Mouse (Mus musculus) forebrain, embryonic 15.5 days (tissue): ENCODE results near the gene Abhd14a. TPM values are rescaled to one million over a fixed set of nuclear protein-coding genes. Genes with fewer than 3 reads are reported as not detected.
A peak's percentile ranks its signal among the peaks of the same experiment; 100 is the strongest.

Source experiments
- ATAC-seq: fragments of 200-750 bp; cut with Nextera tagmentation; replicated peaks from 2 replicates; pipeline ENCODE4 v1.8.0; 2017; ENCODE audit warnings: mild to moderate bottlenecking, moderate TSS enrichment, moderate library complexity
- H3K27ac ChIP-seq: fragments of 300-500 bp; sonication (generic); replicated peaks from 2 replicates; pipeline ENCODE4 v1.5.1; 2015; ENCODE audit warnings: mild to moderate bottlenecking, inconsistent platforms
- H3K27me3 ChIP-seq: fragments of 300-500 bp; sonication (generic); 2 replicates; pipeline ENCODE4 v1.6.1; 2015; ENCODE audit warnings: inconsistent platforms
- H3K36me3 ChIP-seq: fragments of 300-500 bp; sonication (generic); 2 replicates; pipeline ENCODE4 v1.6.1; 2015; ENCODE audit warnings: mild to moderate bottlenecking, inconsistent platforms
- H3K4me1 ChIP-seq: fragments of 300-500 bp; sonication (generic); 2 replicates; pipeline ENCODE4 v1.6.1; 2015; ENCODE audit warnings: inconsistent platforms
- H3K4me2 ChIP-seq: fragments of 300-500 bp; sonication (generic); replicated peaks from 2 replicates; pipeline ENCODE4 v1.6.1; 2015; ENCODE audit warnings: mild to moderate bottlenecking, inconsistent platforms
- H3K4me3 ChIP-seq: fragments of 300-500 bp; sonication (generic); 2 replicates; pipeline ENCODE4 v1.5.1; 2015; ENCODE audit warnings: mild to moderate bottlenecking, inconsistent platforms
- H3K9ac ChIP-seq: fragments of 300-500 bp; sonication (generic); replicated peaks from 2 replicates; pipeline ENCODE4 v1.6.1; 2015; ENCODE audit warnings: mild to moderate bottlenecking, inconsistent platforms
- H3K9me3 ChIP-seq: fragments of 300-500 bp; sonication (generic); 2 replicates; pipeline ENCODE4 v1.6.1; 2016; ENCODE audit warnings: inconsistent platforms
- WGBS: fragments of 180-500 bp; shearing (Covaris S2); methylation state at CpG from one replicate; pipeline ENCODE4 v1.1.7; 2015; ENCODE audit warnings: mixed read lengths; 5-methylcytosine and 5-hydroxymethylcytosine counted together
- polyA plus RNA-seq: library from polyadenylated mRNA; unstranded; fragments of >200 nt; fragmentation: Nextera tagmentation; extraction: Ambion mirVana; gene quantifications from 2 replicates; pipeline ENCODE4 v1.2.1, GENCODE M21; 2015

Gene Abhd14a
- polyA plus RNA-seq, 1 experiment from 2014 or later, result 68.5 TPM

- Histone ChIP-seq H3K36me3 (peaks cover 14% of the 10 kb centered on the region; the same call in 1 of the 2 replicates), H3K4me1 (peaks cover 64% of the 10 kb centered on the region), H3K9ac (peak overlapping the region; percentile 88), H3K27ac (peak overlapping the region; percentile 93), H3K4me2 (peak overlapping the region; percentile 96), H3K4me3 (peak overlapping the region; percentile 77), H3K27me3 (no peaks in the 10 kb centered on the region), H3K9me3 (no peaks in the 10 kb centered on the region)
- no peak for ATAC-seq
- 22% methylated on average over 15 of the region's 15 CpGs for WGBS
Observed at GRCm38 (mm10) chr9:106456325-106457162, 9.1 kb upstream of the Abhd14a start.

- Histone ChIP-seq H3K4me1 (peaks cover 68% of the 10 kb centered on the region), H3K9me3 (no peaks in the 10 kb centered on the region), H3K4me2 (peak overlapping the region; percentile 96), H3K9ac (peak overlapping the region; percentile 88), H3K4me3 (peak overlapping the region; percentile 77), H3K27me3 (no peaks in the 10 kb centered on the region), H3K36me3 (0 out of 2 replicates have a peak, but pooled peaks cover 3% of the 10 kb centered on the region), H3K27ac (peak overlapping the region; percentile 93)
- ATAC-seq, result peak; percentile 44
- under 1% methylated on average over 17 of the region's 17 CpGs for WGBS
Observed at GRCm38 (mm10) chr9:106454888-106455681, 7.6 kb upstream of the Abhd14a start.

GRCm38 (mm10) chr9:106454071-106454761, 6.7 kb upstream of the Abhd14a start:
- no peaks in the 10 kb centered on the region for H3K9me3 ChIP-seq
- H3K4me2 ChIP-seq, result peak overlapping the region; percentile 96
- peak overlapping the region; percentile 93 for H3K27ac ChIP-seq
- H3K4me1 ChIP-seq, result peaks cover 61% of the 10 kb centered on the region
- peak overlapping the region; percentile 88 for H3K9ac ChIP-seq
- no peaks in the 10 kb centered on the region for H3K36me3 ChIP-seq
- peak; percentile 11 for ATAC-seq
- WGBS, result under 1% methylated on average over 19 of the region's 20 CpGs
- H3K27me3 ChIP-seq, result no peaks in the 10 kb centered on the region
- H3K4me3 ChIP-seq, result peak overlapping the region; percentile 77

- H3K27me3 ChIP-seq, result no peaks in the 10 kb centered on the region
- no peaks in the 10 kb centered on the region for H3K9me3 ChIP-seq
- no peaks in the 10 kb centered on the region for H3K36me3 ChIP-seq
- peak within 1 kb of the TSS; percentile 93 for H3K27ac ChIP-seq
- ATAC-seq, result peak; percentile 72
- peak within 1 kb of the TSS; percentile 88 for H3K9ac ChIP-seq
- H3K4me2 ChIP-seq, result peak within 1 kb of the TSS; percentile 96
- WGBS, result 1% methylated on average over 51 of the region's 74 CpGs
- peaks cover 63% of the 10 kb centered on the region for H3K4me1 ChIP-seq
- peak within 1 kb of the TSS; percentile 77 for H3K4me3 ChIP-seq
Observed at GRCm38 (mm10) chr9:106453271-106454070, 6.0 kb upstream of the Abhd14a start, which contains the start of gene Pcbp4. TSS of gene Pcbp4 (plus strand) at chr9:106453291.

- no peak for ATAC-seq
- peak overlapping the region; percentile 77 for H3K4me3 ChIP-seq
- H3K4me2 ChIP-seq, result peak overlapping the region; percentile 96
- H3K27ac ChIP-seq, result peak overlapping the region; percentile 93
- no peaks in the 10 kb centered on the region for H3K9me3 ChIP-seq
- 4% methylated on average over 6 of the region's 7 CpGs for WGBS
- peaks cover 63% of the 10 kb centered on the region for H3K4me1 ChIP-seq
- no peaks in the 10 kb centered on the region for H3K36me3 ChIP-seq
- H3K27me3 ChIP-seq, result no peaks in the 10 kb centered on the region
- H3K9ac ChIP-seq, result peak overlapping the region; percentile 88
Observed at GRCm38 (mm10) chr9:106452821-106453220, 5.3 kb upstream of the Abhd14a start.

GRCm38 (mm10) chr9:106452351-106452750, 4.9 kb upstream of the Abhd14a start:
- WGBS, result 19% methylated on average over 6 of the region's 6 CpGs
- Histone ChIP-seq H3K4me3 (peak overlapping the region; percentile 77), H3K4me2 (peak overlapping the region; percentile 96), H3K27me3 (no peaks in the 10 kb centered on the region), H3K9ac (no peak overlapping the region), H3K4me1 (peaks cover 62% of the 10 kb centered on the region), H3K27ac (peak overlapping the region; percentile 93), H3K36me3 (no peaks in the 10 kb centered on the region), H3K9me3 (no peaks in the 10 kb centered on the region)
- ATAC-seq, result no peak

- Histone ChIP-seq H3K9ac (no peak overlapping the region), H3K9me3 (no peaks in the 10 kb centered on the region), H3K27ac (no peak overlapping the region), H3K27me3 (no peaks in the 10 kb centered on the region), H3K36me3 (no peaks in the 10 kb centered on the region), H3K4me1 (peaks cover 62% of the 10 kb centered on the region), H3K4me2 (no peak overlapping the region), H3K4me3 (no peak overlapping the region)
- 62% methylated on average over 2 of the region's 2 CpGs for WGBS
- ATAC-seq, result no peak
Observed at GRCm38 (mm10) chr9:106451899-106452298, 4.4 kb upstream of the Abhd14a start.

- H3K4me2 ChIP-seq, result no peak overlapping the region
- H3K9ac ChIP-seq, result no peak overlapping the region
- no peak for ATAC-seq
- no peak overlapping the region for H3K27ac ChIP-seq
- H3K4me3 ChIP-seq, result no peak overlapping the region
- H3K36me3 ChIP-seq, result no peaks in the 10 kb centered on the region
- WGBS, result 77% methylated on average over 11 of the region's 11 CpGs
- no peaks in the 10 kb centered on the region for H3K27me3 ChIP-seq
- no peaks in the 10 kb centered on the region for H3K9me3 ChIP-seq
- H3K4me1 ChIP-seq, result peaks cover 62% of the 10 kb centered on the region
Observed at GRCm38 (mm10) chr9:106451298-106451697, 3.8 kb upstream of the Abhd14a start.

GRCm38 (mm10) chr9:106450661-106451060, 3.2 kb upstream of the Abhd14a start:
- Histone ChIP-seq H3K4me3 (no peak overlapping the region), H3K36me3 (no peaks in the 10 kb centered on the region), H3K9me3 (no peaks in the 10 kb centered on the region), H3K27me3 (no peaks in the 10 kb centered on the region), H3K4me2 (no peak overlapping the region), H3K9ac (no peak overlapping the region), H3K4me1 (peaks cover 58% of the 10 kb centered on the region), H3K27ac (no peak overlapping the region)
- no peak for ATAC-seq
- WGBS, result 21% methylated on average over 9 of the region's 9 CpGs

GRCm38 (mm10) chr9:106449947-106450346, 2.5 kb upstream of the Abhd14a start:
- H3K4me3 ChIP-seq, result no peak overlapping the region
- H3K4me1 ChIP-seq, result peaks cover 51% of the 10 kb centered on the region
- no peak overlapping the region for H3K9ac ChIP-seq
- H3K27ac ChIP-seq, result no peak overlapping the region
- no peaks in the 10 kb centered on the region for H3K36me3 ChIP-seq
- H3K4me2 ChIP-seq, result no peak overlapping the region
- WGBS, result 93% methylated on average over 8 of the region's 8 CpGs
- no peak for ATAC-seq
- no peaks in the 10 kb centered on the region for H3K27me3 ChIP-seq
- no peaks in the 10 kb centered on the region for H3K9me3 ChIP-seq

- Histone ChIP-seq H3K9ac (peak overlapping the region; percentile 48), H3K36me3 (no peaks in the 10 kb centered on the region), H3K4me3 (peak overlapping the region; percentile 39), H3K4me1 (peaks cover 47% of the 10 kb centered on the region), H3K4me2 (peak overlapping the region; percentile 68), H3K9me3 (no peaks in the 10 kb centered on the region), H3K27me3 (no peaks in the 10 kb centered on the region), H3K27ac (peak overlapping the region; percentile 54; the same call in 1 of the 2 replicates)
- ATAC-seq, result peak; percentile 65
- 1% methylated on average over 23 of the region's 23 CpGs for WGBS
Observed at GRCm38 (mm10) chr9:106448498-106449031, 1.1 kb upstream of the Abhd14a start.
